Mouse (Mus musculus): ENCODE data around the gene Arfgap3. TPM values are rescaled to one million over a fixed set of nuclear protein-coding genes. Genes with fewer than 3 reads are reported as not detected.
"Not testable (repeated sequence)": the region's sequence is repeated elsewhere in the genome, so short reads cannot be mapped to it uniquely, and the experiment has no call there.

Gene Arfgap3
- 40.3 and 43.9 TPM in 2 replicates for polyA plus RNA-seq (2012; rRNA removed)

DNA sequence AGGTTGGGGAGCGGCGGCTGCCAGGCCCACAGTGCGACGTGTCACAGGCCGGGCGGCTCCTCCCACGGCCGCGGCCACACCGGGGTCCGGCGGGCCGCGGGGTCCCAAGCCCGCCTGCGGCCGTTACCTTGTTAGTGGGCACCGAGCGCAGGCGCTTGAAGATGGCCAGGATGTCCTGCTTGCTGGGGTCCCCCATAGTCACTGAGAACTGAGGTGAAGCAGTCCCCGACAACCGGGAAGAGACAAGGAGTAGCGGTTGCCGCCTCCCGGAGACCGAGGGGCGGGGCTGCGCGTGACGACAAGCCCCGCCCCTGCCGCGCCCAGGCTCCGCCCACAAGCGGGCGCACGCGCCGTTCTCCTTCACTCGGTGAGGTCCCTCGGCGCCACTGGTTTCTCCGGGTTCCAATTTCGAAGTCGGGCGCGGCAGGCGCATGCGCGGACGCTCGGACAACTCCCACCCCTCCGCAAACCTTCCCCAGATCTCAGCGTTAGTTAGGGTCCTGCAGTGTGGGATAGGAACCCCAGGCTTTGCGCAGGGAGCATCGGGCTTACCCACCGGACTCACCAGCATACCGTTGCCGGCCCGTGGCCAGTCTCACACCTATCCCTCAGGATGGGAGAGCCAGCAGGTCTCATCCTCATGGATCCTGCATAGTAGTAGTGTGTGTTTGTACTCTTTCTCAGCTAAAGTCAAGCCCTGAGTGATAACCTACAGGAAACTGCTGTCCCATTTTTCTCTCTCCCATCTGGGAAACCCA is at the start of gene Arfgap3:
Gene Arfgap3 (minus strand): TSS at position 294 of the 758 bp plus-strand sequence.
- DNase-seq (ENCODE audit: low read depth) = peak; percentile 98
- TF ChIP-seq CTCF (IDR thresholded peaks at IDR 0.05; ENCODE audit: borderline replicate concordance, extremely low read depth, insufficient read depth, insufficient read length) = no peak
- TF ChIP-seq POLR2A (IDR thresholded peaks at IDR 0.05; ENCODE audit: borderline replicate concordance, extremely low read depth, insufficient read depth, insufficient read length, poor library complexity, severe bottlenecking) = peak; percentile 44; the same call in 1 of the 2 replicates

DNA sequence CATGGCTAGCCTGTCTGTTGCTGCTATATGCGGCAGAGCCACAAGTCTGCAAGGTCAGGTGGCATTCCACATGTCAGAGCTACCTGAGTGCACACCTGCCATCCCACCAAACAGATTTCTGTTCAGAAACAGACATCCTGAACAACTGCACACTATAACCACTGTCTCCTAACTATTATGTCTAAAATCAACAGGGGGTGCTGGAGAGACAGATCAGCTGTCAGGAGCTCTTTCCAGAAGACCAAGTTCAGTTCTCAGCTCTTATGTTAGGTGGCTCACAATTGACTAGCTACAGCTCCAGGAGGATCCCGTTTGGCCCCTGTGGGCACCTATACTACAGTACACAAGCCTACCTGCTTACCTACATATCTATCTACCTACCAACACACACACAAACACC is 42.7 kb upstream of the Arfgap3 start:
- no peak for TF ChIP-seq POLR2A (IDR thresholded peaks at IDR 0.05; ENCODE audit: borderline replicate concordance, extremely low read depth, insufficient read depth, insufficient read length, poor library complexity, severe bottlenecking)
- no peak for TF ChIP-seq CTCF (IDR thresholded peaks at IDR 0.05; ENCODE audit: borderline replicate concordance, extremely low read depth, insufficient read depth, insufficient read length)
- DNase-seq (ENCODE audit: low read depth) = no peak

DNA sequence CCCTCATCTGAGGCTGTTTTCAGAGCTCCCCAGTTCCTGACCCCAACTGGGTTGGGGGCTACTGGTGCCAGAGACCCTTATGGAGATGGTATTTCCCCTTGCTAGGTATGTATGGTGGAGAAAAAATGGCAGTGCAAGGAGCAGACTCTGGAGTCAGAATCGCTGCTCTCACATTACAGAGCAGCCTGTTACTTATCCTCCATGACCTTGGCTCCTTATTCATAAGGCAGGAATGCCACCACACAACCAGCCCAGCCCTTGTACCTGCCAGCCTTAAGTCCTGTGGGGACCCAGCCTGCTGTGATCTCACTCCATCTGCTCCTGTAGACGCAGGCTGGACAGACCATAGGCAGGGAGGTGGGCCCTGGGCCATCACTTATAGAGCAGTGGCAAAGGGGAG is 37.9 kb upstream of the Arfgap3 start:
- DNase-seq (ENCODE audit: low read depth) = no peak
- no peak for TF ChIP-seq POLR2A (IDR thresholded peaks at IDR 0.05; ENCODE audit: borderline replicate concordance, extremely low read depth, insufficient read depth, insufficient read length, poor library complexity, severe bottlenecking)
- TF ChIP-seq CTCF (IDR thresholded peaks at IDR 0.05; ENCODE audit: borderline replicate concordance, extremely low read depth, insufficient read depth, insufficient read length) = no peak

DNA sequence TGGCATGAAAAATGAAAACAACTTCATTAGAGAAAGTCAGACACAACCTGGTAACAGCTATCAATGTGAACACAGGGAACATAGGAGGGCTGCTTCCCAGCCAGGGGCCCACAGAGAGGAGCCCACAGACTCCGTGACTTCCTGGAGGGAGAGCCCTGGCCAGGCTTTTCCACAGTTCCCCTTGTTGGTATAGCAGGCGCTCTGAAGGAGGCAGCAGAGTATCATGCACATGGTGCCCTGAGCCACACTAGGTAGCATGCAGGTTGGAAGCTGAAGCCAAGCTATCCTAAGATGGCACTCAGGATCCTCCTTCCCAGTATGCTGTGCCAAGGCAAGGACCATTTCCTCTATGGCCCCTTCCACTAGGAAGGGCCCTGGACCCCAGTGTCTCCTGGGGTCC is 33.6 kb upstream of the Arfgap3 start:
- no peak for DNase-seq (ENCODE audit: low read depth)

DNA sequence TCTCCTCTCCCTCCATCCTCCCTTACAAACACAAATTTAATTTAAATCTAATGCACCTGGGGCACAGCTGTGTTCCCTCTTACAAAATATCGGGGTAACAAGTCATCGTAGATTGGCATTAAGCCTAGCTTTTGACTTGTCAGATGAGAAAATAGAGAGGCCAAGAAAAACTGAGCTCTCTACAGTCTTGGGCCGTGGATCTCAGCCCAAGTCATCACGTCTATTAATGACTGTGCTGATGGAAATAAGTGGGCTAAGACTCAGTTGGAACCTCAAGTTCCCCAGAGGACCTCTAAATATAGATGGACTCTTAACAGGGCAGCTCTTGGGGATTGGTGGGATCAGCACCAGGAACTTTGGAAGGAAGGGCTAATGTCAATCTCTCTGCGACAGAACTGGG is 33.1 kb upstream of the Arfgap3 start:
- TF ChIP-seq POLR2A (IDR thresholded peaks at IDR 0.05; ENCODE audit: borderline replicate concordance, extremely low read depth, insufficient read depth, insufficient read length, poor library complexity, severe bottlenecking) (no peak), CTCF (IDR thresholded peaks at IDR 0.05; ENCODE audit: borderline replicate concordance, extremely low read depth, insufficient read depth, insufficient read length) (no peak)
- no peak for DNase-seq (ENCODE audit: low read depth)

More for the DNA sequence above, 33.6 kb upstream of the Arfgap3 start:
- TF ChIP-seq POLR2A (IDR thresholded peaks at IDR 0.05; ENCODE audit: borderline replicate concordance, extremely low read depth, insufficient read depth, insufficient read length, poor library complexity, severe bottlenecking) (no peak), CTCF (IDR thresholded peaks at IDR 0.05; ENCODE audit: borderline replicate concordance, extremely low read depth, insufficient read depth, insufficient read length) (peak; percentile 13; the same call in 1 of the 2 replicates)

DNA sequence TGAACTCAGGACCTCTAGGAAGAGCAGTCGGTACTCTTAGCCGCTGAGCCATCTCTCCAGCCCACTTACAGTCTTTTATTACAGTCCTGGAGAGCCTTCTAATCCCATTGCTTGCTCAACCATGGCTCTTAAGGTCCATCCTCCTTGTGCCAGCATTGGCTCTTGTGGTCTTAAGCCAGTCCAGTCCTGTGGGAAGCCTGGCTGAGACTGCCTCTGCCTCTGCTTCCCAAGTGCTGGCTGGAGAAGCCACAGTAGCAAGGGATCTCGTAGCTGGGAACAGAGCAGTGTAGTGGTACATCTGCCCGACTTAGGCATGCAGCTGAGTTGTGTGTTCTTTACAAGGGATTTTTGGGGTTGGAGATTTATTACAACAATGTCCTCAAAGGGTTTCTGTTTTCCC is 32.4 kb upstream of the Arfgap3 start:
- DNase-seq (ENCODE audit: low read depth) = no peak
- TF ChIP-seq POLR2A (IDR thresholded peaks at IDR 0.05; ENCODE audit: borderline replicate concordance, extremely low read depth, insufficient read depth, insufficient read length, poor library complexity, severe bottlenecking) (no peak), CTCF (IDR thresholded peaks at IDR 0.05; ENCODE audit: borderline replicate concordance, extremely low read depth, insufficient read depth, insufficient read length) (no peak)

DNA sequence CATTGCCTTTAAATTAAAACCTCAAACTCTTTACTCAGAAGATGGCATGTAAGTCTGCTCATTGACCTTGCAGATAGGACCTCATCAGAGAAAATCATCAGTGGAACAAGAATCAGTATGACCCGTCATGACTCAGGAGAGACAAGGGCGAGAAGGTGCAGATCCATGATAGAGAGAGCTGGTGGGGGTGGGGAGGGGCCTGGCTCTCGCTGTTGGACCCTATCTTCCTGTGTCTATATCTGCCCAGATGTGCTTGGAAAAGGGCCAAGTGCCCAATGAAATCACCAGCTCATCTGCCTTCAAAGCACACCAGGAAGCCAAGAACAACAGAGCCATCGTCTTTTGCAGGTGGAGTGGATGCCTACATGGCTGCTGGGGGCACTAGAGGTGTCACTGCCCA is 27.1 kb upstream of the Arfgap3 start:
- TF ChIP-seq POLR2A (IDR thresholded peaks at IDR 0.05; ENCODE audit: borderline replicate concordance, extremely low read depth, insufficient read depth, insufficient read length, poor library complexity, severe bottlenecking) = no peak
- TF ChIP-seq CTCF (IDR thresholded peaks at IDR 0.05; ENCODE audit: borderline replicate concordance, extremely low read depth, insufficient read depth, insufficient read length) = no peak
- DNase-seq (ENCODE audit: low read depth) = no peak

DNA sequence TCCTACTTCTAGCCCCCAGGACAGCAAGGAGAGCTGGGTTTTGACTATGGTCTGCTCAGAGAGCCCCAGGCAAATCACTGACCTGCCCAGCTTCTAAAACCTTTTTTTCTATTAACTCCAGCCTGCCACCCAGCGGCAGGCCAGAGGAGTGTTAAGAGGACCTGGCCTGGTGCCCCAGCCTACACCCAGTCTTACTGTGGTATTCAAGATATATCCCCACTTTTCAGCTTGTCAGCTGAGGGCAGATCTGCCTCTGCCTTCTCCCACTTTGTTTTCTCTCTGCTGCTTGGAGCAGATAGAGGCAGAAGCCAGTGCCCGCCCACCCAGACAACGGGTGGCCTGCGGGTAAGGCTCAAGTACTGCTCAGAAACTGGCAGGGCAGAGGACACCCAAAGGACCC is 25.1 kb upstream of the Arfgap3 start:
- no peak for TF ChIP-seq POLR2A (IDR thresholded peaks at IDR 0.05; ENCODE audit: borderline replicate concordance, extremely low read depth, insufficient read depth, insufficient read length, poor library complexity, severe bottlenecking)
- TF ChIP-seq CTCF (IDR thresholded peaks at IDR 0.05; ENCODE audit: borderline replicate concordance, extremely low read depth, insufficient read depth, insufficient read length) = peak; percentile 69
- DNase-seq (ENCODE audit: low read depth) = peak; percentile 58

DNA sequence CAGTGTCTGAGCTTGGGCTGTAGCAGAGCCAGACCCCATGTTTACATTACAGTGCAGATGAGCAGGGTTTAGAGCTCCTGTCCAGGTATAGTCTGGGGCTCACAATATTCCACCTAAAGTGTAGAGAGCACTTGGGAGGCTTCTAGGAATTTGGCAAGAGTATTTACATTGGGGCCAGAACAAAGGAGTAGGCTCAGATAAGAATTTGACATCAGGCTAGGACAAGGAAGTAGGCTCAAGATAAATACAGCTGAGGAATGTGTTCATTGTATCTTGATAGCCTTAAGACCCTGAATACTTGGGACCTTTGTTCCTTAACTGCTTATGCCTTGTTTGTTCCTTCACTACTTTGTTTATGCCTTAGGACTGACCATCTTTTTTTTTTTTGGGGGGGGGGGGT is 24.0 kb upstream of the Arfgap3 start:
- no peak for TF ChIP-seq POLR2A (IDR thresholded peaks at IDR 0.05; ENCODE audit: borderline replicate concordance, extremely low read depth, insufficient read depth, insufficient read length, poor library complexity, severe bottlenecking)
- TF ChIP-seq CTCF (IDR thresholded peaks at IDR 0.05; ENCODE audit: borderline replicate concordance, extremely low read depth, insufficient read depth, insufficient read length) = no peak
- no peak for DNase-seq (ENCODE audit: low read depth)

DNA sequence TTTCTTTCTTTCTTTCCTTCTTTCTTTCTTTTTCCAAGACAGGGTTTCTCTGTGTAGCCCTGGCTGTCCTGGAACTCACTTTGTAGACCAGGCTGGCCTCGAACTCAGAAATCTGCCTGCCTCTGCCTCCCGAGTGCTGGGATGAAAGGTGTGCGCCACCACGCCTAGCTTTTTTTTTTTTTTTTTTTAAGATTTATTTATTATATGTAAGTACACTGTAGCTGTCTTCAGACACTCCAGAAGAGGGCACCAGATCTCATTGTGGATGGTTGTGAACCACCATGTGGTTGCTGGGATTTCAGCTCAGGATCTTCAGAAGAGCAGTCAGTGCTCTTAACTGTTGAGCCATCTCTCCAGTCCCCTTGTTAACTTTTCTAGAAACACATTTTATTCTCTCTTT is 18.7 kb upstream of the Arfgap3 start:
- not testable (repeated sequence) for DNase-seq (ENCODE audit: low read depth)

DNA sequence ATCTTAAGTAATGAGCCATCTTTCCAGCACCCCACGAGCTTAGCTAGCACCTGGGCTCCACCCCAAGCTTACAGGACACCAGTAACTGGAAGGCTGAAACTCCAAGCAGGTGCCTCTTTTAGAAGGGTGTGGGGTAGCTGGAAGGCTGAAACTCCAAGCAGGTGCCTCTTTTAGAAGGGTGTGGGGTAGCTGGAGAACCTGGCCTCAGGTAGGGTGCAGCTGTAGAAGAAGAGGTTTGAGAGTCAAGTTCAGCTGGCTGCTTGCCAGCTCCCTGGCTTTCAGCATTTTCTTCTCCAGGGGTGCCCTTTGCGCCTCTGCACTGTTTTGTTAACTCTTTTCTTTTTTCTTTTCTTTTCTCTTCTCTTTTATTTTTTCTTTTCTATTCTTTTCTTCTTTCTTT is 18.2 kb upstream of the Arfgap3 start:
- TF ChIP-seq CTCF (IDR thresholded peaks at IDR 0.05; ENCODE audit: borderline replicate concordance, extremely low read depth, insufficient read depth, insufficient read length) (no peak), POLR2A (IDR thresholded peaks at IDR 0.05; ENCODE audit: borderline replicate concordance, extremely low read depth, insufficient read depth, insufficient read length, poor library complexity, severe bottlenecking) (no peak)
- DNase-seq (ENCODE audit: low read depth) = no peak

DNA sequence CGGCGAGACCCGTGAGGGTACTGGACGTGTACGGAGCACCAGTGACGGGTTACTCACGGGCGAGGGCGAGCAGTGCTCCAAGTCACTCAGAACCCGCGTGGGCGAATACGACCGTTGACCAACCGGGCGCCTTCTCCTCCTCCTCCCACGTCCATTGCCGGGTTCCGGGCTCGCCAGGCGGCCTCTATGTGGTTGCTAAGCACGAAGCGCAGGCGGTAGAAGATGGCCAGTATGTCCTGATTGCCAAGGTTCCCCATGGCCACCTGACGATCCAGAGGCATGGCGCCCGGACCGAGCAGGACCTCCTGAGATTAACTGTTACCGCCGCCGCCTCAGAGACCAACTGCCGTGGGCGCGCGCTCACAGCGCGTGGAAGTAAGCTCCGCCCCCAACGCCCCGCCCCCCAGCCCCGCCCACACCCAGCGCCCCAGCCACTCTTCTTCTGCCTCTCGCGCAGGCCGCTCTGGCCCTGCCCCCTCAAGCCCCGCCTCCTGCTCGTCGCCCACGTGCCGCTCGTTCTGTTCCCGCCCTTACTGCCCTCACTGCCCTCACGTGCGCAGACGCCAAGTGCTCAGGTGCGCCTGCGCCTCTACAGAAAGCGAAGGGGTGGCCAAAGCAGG is 17.0 kb upstream of the Arfgap3 start:
- peak; percentile 80 for DNase-seq (ENCODE audit: low read depth)
- TF ChIP-seq POLR2A (IDR thresholded peaks at IDR 0.05; ENCODE audit: borderline replicate concordance, extremely low read depth, insufficient read depth, insufficient read length, poor library complexity, severe bottlenecking) (no peak), CTCF (IDR thresholded peaks at IDR 0.05; ENCODE audit: borderline replicate concordance, extremely low read depth, insufficient read depth, insufficient read length) (no peak)
